Mouse (Mus musculus): ENCODE measurements at regions not wholly inside any gene's neighbourhood (a gene's known extent, or its start where the extent isn't known, plus 50 kb on each side); places are given as distances from the start of the nearest gene placed in this dataset.

GRCm38 (mm10) chr12:99093151-99093550 lies 172.8 kb downstream of the Ttc8 start:
- intact Hi-C loops (cut with DNase I) = loop anchor here (10.0 kb wide), 1 partner anchor 242 kb away; no protein-coding TSS in a partner anchor
- DNase-seq (ENCODE audit: low spot score in 2 of 2) = no peak

GRCm38 (mm10) chr12:99093989-99094388 lies 173.6 kb downstream of the Ttc8 start:
- DNase-seq (ENCODE audit: low spot score in 2 of 2) = no peak
- intact Hi-C loops (cut with DNase I) = loop anchor here (10.0 kb wide), 1 partner anchor 241 kb away; no protein-coding TSS in a partner anchor

- peak; percentile 75 to 85 for DNase-seq (ENCODE audit: low spot score in 2 of 2)
- intact Hi-C loops (cut with DNase I) = loop anchor here (5.0 to 10.0 kb wide), 4 partner anchors 238 to 740 kb away; partner anchors contain the start of gene Foxn3
Measured at GRCm38 (mm10) chr12:99096930-99097617, 176.7 kb downstream of the Ttc8 start.

GRCm38 (mm10) chr12:99097618-99098066 lies 177.3 kb downstream of the Ttc8 start:
- intact Hi-C loops (cut with DNase I) = loop anchor here (5.0 to 10.0 kb wide), 4 partner anchors 237 to 740 kb away; partner anchors contain the start of gene Foxn3
- DNase-seq (ENCODE audit: low spot score in 2 of 2) = no peak

- intact Hi-C loops (cut with DNase I) = loop anchor here (5.0 to 10.0 kb wide), 4 partner anchors 235 to 737 kb away; partner anchors contain the start of gene Foxn3
- no peak for DNase-seq (ENCODE audit: low spot score in 2 of 2)
Measured at GRCm38 (mm10) chr12:99099881-99100280, 179.5 kb downstream of the Ttc8 start.

GRCm38 (mm10) chr12:99108616-99109015 lies 188.2 kb downstream of the Ttc8 start:
- no peak for DNase-seq (ENCODE audit: low spot score in 2 of 2)
- intact Hi-C loops (cut with DNase I) = no loop called here

GRCm38 (mm10) chr12:99113781-99114180 lies 193.4 kb downstream of the Ttc8 start:
- DNase-seq (ENCODE audit: low spot score in 2 of 2) = no peak
- intact Hi-C loops (cut with DNase I) = no loop called here

- DNase-seq (ENCODE audit: low spot score in 2 of 2) = no peak
- intact Hi-C loops (cut with DNase I) = no loop called here
Measured at GRCm38 (mm10) chr12:99116491-99116890, 196.1 kb downstream of the Ttc8 start.

DNA sequence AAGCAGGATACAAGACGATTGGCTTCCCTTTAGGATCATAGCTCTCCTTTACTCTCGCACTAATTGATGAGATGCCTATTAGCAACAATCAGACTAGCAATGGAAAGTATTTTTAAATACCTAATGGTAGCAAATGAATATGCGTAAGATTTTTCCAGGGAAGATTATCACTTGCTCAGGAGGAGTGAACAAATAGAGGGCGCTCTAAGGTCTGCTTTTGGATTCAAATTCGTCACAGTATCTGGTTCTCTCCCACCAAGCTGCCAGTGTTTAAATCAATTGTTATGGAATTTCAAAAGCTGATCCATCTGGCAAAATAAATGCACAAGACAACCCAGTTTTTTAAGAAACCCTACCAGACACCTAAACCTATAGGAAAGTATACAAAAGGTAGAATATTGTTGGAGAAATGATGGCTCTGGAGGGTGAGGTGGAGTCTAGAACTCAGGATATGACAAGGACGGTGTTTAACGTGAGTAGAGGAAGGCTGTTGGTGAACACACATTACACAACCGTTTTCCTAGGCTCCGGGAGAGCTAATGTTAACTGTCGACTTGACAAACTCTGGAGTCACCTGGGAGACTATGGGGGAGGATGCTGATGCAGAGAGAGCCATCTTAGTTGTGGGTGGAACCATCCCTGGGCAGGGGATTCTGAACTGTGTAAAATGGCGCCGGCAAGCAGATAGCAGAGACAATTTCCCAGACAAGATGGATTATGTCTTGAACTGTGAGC lies 198.2 kb downstream of the Ttc8 start:
- intact Hi-C loops (cut with DNase I) = no loop called here
- no peak for DNase-seq (ENCODE audit: low spot score in 2 of 2)

GRCm38 (mm10) chr12:99119966-99120365 lies 199.6 kb downstream of the Ttc8 start:
- no peak for DNase-seq (ENCODE audit: low spot score in 2 of 2)
- intact Hi-C loops (cut with DNase I) = no loop called here

DNA sequence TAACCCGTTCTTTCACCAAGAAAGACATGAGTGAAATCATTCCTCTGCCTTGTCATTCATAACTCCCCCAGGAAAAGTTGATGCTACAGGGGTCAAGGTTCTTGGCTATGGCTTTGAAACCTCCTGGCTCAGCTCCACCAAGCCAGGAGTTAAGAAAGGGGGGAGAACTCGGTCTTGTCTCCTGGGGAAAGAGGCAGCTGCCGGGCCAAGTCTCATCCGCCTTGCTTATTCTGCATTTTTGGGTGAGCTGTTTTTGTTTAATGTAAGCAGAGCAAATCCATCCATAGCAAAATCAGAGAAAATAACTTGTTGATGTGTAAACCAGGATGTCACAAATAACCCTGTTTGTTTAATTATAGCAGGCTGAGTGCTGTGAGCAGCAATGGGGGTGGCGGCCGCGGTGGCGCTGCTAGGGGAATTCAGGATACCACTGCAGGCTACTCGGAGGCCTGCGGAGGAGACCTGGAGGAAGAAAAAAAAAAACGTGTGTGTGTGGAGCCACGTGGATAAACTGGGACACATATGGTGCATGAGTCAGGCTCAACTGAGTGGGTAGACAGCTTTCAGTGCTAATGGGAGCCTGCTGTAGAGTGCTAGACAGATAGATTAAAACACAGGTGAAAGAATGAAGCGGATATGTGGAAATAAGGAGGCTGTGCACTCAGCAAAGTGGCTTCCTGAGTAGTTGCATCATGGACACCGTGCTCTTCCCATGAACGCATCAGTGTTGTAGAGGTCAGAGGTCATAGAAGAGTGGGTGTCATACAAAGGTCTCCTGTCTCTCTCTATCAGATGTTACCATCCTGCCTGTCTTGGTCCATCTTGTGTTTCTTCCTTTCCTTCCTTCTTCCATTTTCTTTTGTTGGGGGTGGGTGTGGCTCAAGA lies 203.5 kb downstream of the Ttc8 start:
- peak; percentile 84 to 85 for DNase-seq (ENCODE audit: low spot score in 2 of 2)
- intact Hi-C loops (cut with DNase I) = no loop called here

DNA sequence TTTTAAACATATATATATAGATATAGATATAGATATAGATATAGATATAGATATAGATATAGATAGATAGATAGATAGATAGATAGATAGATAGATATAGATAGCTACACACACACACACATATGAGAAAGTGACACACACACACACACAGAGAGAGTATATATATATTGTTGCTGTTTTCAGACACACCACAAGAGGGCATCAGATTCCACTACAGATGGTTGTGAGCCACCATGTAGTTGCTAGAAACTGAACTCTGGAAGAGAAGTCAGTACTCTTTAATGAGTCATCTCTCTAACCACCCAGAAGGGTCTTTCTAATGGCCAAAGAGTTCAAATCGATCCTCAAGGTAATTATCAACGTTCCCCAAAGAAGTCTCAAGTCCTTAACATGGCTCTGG lies 205.8 kb downstream of the Ttc8 start:
- no peak for DNase-seq (ENCODE audit: low spot score in 2 of 2)
- intact Hi-C loops (cut with DNase I) = no loop called here
